Mouse (Mus musculus) WW6 (cell line): Measurements from ENCODE around the gene Clec16a.

ENCODE experiments used
- DNase-seq: peaks from one replicate; pipeline ENCODE4 v3.0.0-alpha.2; 2013; ENCODE audit warnings: low read depth, low spot score

The Clec16a gene

GRCm38 (mm10) chr16:10544995-10545622 is at the start of gene Clec16a:
Clec16a (plus strand) TSS chr16:10545339.
- peak; percentile 90 for DNase-seq

- no peak for DNase-seq
Observed at GRCm38 (mm10) chr16:10495824-10496298, 49.3 kb upstream of the Clec16a start.

GRCm38 (mm10) chr16:10498096-10498602 is 47.0 kb upstream of the Clec16a start:
- DNase-seq: no peak

- no peak for DNase-seq
Observed at GRCm38 (mm10) chr16:10499122-10499521, 46.0 kb upstream of the Clec16a start.

GRCm38 (mm10) chr16:10501865-10502264 is 43.3 kb upstream of the Clec16a start:
- peak; percentile 33 for DNase-seq

GRCm38 (mm10) chr16:10503058-10503457 is 42.1 kb upstream of the Clec16a start:
- no peak for DNase-seq

- DNase-seq: no peak
Observed at GRCm38 (mm10) chr16:10507445-10507844, 37.7 kb upstream of the Clec16a start.

GRCm38 (mm10) chr16:10508691-10509090 is 36.4 kb upstream of the Clec16a start:
- DNase-seq: no peak

- DNase-seq: no peak
Observed at GRCm38 (mm10) chr16:10510477-10511133, 34.5 kb upstream of the Clec16a start.

- no peak for DNase-seq
Observed at GRCm38 (mm10) chr16:10511134-10511520, 34.0 kb upstream of the Clec16a start.

GRCm38 (mm10) chr16:10515953-10516572 is 29.1 kb upstream of the Clec16a start:
- no peak for DNase-seq

- DNase-seq: no peak
Observed at GRCm38 (mm10) chr16:10518030-10518429, 27.1 kb upstream of the Clec16a start.

- peak; percentile 18 for DNase-seq
Observed at GRCm38 (mm10) chr16:10520908-10521614, 24.1 kb upstream of the Clec16a start.

- DNase-seq: no peak
Observed at GRCm38 (mm10) chr16:10522811-10523210, 22.3 kb upstream of the Clec16a start.

GRCm38 (mm10) chr16:10523650-10524049 is 21.5 kb upstream of the Clec16a start:
- no peak for DNase-seq

- DNase-seq: no peak
Observed at GRCm38 (mm10) chr16:10524866-10525609, 20.1 kb upstream of the Clec16a start.

- no peak for DNase-seq
Observed at GRCm38 (mm10) chr16:10525610-10525980, 19.5 kb upstream of the Clec16a start.

GRCm38 (mm10) chr16:10527046-10527644 is 18.0 kb upstream of the Clec16a start:
- DNase-seq: no peak

- DNase-seq: no peak
Observed at GRCm38 (mm10) chr16:10528382-10528781, 16.8 kb upstream of the Clec16a start.

GRCm38 (mm10) chr16:10530179-10530578 is 15.0 kb upstream of the Clec16a start:
- DNase-seq: no peak

- DNase-seq: no peak
Observed at GRCm38 (mm10) chr16:10533781-10534180, 11.4 kb upstream of the Clec16a start.
